Mouse (Mus musculus): ENCODE measurements around the gene Bahcc1.
A peak's percentile ranks its signal among the peaks of the same experiment; 100 is the strongest.

Gene Bahcc1

GRCm38 (mm10) chr11:120297767-120298166 lies 65.0 kb downstream of the Bahcc1 start:
- no peak for DNase-seq (ENCODE audit: low spot score)

GRCm38 (mm10) chr11:120298441-120299141 lies 65.8 kb downstream of the Bahcc1 start:
- no peak for DNase-seq (ENCODE audit: low spot score)

GRCm38 (mm10) chr11:120299484-120299883 lies 66.7 kb downstream of the Bahcc1 start:
- no peak for DNase-seq (ENCODE audit: low spot score)

- DNase-seq (ENCODE audit: low spot score) = no peak
Observed at GRCm38 (mm10) chr11:120303119-120303518, 70.4 kb downstream of the Bahcc1 start.

GRCm38 (mm10) chr11:120303559-120304349 lies 71.0 kb downstream of the Bahcc1 start:
- no peak for DNase-seq (ENCODE audit: low spot score)

GRCm38 (mm10) chr11:120304350-120304694 lies 71.6 kb downstream of the Bahcc1 start:
- DNase-seq (ENCODE audit: low spot score) = peak; percentile 47

- peak; percentile 85 for DNase-seq (ENCODE audit: low spot score)
Observed at GRCm38 (mm10) chr11:120304886-120305534, 72.3 kb downstream of the Bahcc1 start.

GRCm38 (mm10) chr11:120305535-120306365 lies 73.0 kb downstream of the Bahcc1 start:
- no peak for DNase-seq (ENCODE audit: low spot score)

GRCm38 (mm10) chr11:120306366-120307131 lies 73.8 kb downstream of the Bahcc1 start:
- DNase-seq (ENCODE audit: low spot score) = peak; percentile 3

GRCm38 (mm10) chr11:120307132-120307413 lies 74.3 kb downstream of the Bahcc1 start:
- DNase-seq (ENCODE audit: low spot score) = no peak

- peak; percentile 93 for DNase-seq (ENCODE audit: low spot score)
Observed at GRCm38 (mm10) chr11:120307566-120308430, 75.1 kb downstream of the Bahcc1 start.

- DNase-seq (ENCODE audit: low spot score) = peak; percentile 2
Observed at GRCm38 (mm10) chr11:120308441-120309320, 75.9 kb downstream of the Bahcc1 start.

GRCm38 (mm10) chr11:120310813-120311312 lies 78.1 kb downstream of the Bahcc1 start:
- DNase-seq (ENCODE audit: low spot score) = peak; percentile 90

GRCm38 (mm10) chr11:120311561-120311960 lies 78.8 kb downstream of the Bahcc1 start:
- no peak for DNase-seq (ENCODE audit: low spot score)

- no peak for DNase-seq (ENCODE audit: low spot score)
Observed at GRCm38 (mm10) chr11:120312069-120312468, 79.3 kb downstream of the Bahcc1 start.

- no peak for DNase-seq (ENCODE audit: low spot score)
Observed at GRCm38 (mm10) chr11:120313906-120314685, 81.3 kb downstream of the Bahcc1 start.

GRCm38 (mm10) chr11:120314721-120315415 lies 82.1 kb downstream of the Bahcc1 start:
- DNase-seq (ENCODE audit: low spot score) = no peak

GRCm38 (mm10) chr11:120315416-120315761 lies 82.6 kb downstream of the Bahcc1 start:
- DNase-seq (ENCODE audit: low spot score) = no peak
